Mouse (Mus musculus) large intestine, adult 2 months (tissue): ENCODE data around the gene Glce. TPM values are rescaled to one million over a fixed set of nuclear protein-coding genes. Genes with fewer than 3 reads are reported as not detected.

Experiments used
- DNase-seq: peaks from one replicate; pipeline ENCODE4 v3.0.0-alpha.2; 2012; ENCODE audit warnings: low read depth, low spot score
- WGBS: fragments of 180-500 bp; shearing (Covaris S2); methylation state at CpG from one replicate; pipeline ENCODE4 v1.1.7; 2018; 5-methylcytosine and 5-hydroxymethylcytosine counted together
- polyA plus RNA-seq: library from polyadenylated mRNA; depleted of rRNA; stranded (reverse); fragments of >200 nt; gene quantifications from 2 replicates; pipeline ENCODE4 v1.2.3, GENCODE M21; 2012

Glce gene
- polyA plus RNA-seq, 1 experiment, result 4.7 TPM

DNA sequence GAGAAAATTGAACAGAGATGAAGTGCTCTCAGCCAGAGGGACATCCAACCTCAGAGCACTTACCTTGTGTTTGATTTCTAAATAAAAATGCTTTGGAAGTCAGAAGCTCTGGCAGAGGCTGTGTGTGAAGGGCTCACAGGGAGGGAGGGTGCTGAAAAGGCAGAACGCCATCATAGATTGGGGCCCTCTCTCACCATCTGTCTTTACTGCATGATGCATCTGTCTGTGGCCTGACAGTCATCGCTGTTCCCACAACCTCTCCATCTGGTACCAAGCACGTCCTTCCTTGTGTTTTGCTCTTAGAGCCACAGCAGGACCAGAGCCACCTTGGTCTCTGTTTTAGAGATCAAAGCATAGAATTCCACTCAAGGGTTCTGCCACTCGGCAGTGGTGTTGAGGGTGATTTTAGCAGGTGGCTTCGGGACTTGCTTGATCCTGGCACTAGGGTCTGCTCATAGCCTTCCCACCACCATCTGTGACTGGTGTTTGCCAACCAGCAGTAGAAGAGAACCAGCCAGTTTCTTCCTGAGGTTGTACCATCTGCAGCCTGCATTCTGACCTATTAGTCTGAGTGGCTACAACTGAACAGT, 3.6 kb upstream of the Glce start:
- 74% methylated on average over 5 of the region's 5 CpGs for WGBS
- DNase-seq, result no peak

DNA sequence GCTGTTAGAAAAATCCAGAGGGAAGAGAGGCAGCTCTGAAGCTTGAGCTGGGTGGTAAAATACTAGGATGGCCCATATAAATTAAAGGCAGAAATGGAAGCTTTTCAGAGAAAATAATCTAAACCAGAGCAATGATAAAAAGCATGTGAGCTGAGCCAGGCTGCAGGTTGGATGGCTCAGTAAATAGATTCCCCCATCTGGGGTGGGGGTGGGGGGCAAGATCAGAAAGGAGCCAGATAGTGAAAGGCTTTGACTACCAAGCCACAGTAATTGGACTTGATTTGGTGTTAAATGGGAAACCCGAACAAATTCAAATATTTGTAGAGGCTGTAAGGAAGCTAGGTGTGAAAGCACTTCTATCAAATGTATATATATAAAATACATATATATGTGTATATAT, 1.8 kb upstream of the Glce start:
- WGBS, result 54% methylated on average over 1 of the region's 1 CpGs
- no peak for DNase-seq

DNA sequence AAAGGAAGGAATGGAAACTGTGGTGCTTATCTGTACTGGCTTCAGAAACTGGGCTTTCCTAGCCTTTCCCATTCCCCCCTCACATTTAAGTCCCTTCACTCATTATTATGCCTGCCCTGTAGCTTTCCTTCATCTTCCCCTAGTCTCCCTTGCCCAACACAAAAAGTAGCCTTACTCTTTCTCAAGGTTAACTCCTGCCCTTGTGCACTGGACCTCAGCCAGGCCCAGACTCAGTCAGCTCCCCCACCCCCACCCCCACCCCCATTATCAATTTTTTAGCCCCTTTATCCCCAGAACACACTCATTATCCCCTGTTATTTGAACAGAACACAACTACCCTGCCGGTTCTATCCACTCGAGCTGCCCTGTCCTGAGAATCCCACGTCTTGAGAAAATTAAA, 1.0 kb upstream of the Glce start:
- WGBS, result 68% methylated on average over 3 of the region's 3 CpGs
- no peak for DNase-seq

DNA sequence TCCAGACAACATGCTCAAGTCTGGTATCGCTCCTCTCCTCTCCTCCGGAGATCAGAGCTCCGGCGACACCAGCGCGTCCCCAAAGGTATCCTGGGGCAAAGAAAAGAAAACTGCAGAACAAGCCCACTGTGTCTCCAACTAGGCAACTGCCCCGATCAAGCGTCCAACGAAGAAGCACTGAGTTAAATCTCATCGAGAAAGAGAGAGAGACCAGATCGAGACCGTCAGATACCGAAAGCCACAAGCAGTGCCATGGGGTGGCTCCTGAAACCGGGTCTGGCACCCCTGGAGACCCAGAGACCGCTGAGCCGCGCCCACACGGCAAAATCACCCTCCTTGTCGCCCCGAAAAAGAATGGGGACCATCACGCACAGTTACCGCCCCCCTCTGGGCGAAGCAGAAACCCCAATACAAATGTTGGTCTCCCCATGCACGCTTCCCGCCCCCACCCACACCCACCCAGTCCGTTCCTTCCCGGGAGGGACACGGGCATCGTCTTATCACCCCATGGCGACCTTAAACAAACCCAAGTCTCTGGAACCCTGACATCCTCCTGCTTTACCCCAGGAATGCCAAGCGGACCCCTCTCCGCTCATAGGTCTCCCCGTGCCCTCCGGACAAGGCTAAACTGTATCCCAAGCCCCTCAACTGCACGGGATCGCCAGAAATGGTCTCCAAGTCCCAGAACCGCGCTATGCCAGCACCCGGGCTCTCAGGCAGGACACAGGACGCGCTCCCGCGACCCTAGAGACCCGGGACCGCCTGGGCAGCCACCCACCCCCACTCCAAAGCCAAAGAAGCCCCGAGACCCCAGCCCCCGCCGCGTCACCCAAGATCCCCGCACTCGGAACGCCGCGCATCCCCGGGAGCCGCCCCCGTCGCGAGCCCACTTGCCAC, 656 bp downstream of the Glce start:
- no peak for DNase-seq
- WGBS, result 1% methylated on average over 59 of the region's 59 CpGs

DNA sequence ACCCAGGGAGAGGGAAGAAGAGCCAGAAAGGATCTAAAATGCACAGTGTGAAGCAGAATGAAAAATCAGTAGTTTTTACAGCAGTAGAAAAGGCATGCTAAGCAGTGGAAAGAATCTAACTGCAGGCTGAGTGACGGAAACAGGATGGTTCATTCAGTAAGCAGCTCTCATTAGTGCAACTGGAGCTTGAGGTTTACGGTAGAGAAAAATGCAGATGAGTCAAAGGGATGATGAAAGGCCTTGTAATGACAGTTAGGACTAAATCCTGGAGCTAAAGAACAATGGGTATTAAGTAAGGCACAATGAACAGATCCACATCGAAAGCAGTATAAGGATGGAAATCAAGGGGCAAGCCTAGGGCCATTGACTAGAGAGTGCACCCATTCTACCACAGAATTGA, 3.7 kb downstream of the Glce start:
- 71% methylated on average over 3 of the region's 3 CpGs for WGBS
- DNase-seq, result no peak

DNA sequence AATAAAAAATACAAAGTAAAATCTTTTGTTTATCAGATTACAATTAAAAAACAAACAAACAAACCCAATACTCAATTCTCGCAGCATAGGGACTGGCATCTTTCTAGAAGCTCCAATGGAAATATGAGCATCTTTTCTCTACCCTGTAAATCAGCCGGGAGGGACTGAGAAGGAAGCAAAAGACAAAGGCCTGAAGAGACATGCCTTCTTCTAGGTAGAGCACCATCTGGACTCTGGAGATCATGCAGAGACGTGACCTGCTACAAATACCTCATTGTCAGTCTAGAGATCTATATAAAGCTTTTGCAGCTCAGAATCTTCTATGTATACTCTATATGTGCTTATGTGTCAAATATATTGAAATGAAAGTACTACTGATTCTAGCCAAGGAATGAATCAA, 6.6 kb downstream of the Glce start:
- no peak for DNase-seq
- 84% methylated on average over 3 of the region's 3 CpGs for WGBS

DNA sequence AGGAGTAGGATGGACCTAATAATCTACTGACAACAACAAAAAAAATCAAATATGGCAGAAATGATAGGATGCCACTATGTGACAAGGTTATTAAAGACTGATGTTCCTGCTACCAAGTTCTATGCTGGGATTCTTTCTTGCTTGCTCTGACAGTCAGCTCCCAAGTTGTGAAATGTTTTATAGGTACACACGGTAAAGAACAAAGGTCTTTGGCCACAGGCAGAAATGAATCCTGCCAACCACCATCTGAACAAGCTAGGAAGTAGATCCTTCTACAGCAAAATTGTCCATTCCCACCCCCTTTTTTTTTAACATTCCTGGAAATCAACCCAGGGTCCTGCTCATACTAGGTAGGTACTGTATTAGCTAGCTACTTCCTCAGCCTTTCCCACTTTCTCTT, 25.9 kb downstream of the Glce start:
- DNase-seq, result peak; percentile 25
- 30% methylated on average over 1 of the region's 1 CpGs for WGBS

DNA sequence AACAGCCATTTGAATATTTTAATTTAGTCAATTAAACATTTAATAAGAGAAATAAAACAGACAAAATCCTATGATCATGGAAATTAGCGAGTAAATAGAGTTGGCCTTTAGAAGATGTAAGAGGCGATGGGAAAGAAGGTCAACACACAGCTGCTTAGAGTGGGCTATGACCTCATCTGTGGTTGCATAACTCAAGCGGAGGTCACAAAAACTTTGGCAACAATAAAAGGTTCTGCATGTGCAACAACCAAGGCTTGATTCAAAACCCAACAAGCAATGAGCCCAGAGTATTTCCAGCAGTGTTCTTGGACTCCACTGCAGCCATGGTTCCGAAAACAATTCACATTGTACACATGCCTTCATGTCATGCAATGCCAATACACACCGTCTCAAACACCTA, 30.9 kb downstream of the Glce start:
- no peak for DNase-seq
- WGBS, result 77% methylated on average over 5 of the region's 5 CpGs

DNA sequence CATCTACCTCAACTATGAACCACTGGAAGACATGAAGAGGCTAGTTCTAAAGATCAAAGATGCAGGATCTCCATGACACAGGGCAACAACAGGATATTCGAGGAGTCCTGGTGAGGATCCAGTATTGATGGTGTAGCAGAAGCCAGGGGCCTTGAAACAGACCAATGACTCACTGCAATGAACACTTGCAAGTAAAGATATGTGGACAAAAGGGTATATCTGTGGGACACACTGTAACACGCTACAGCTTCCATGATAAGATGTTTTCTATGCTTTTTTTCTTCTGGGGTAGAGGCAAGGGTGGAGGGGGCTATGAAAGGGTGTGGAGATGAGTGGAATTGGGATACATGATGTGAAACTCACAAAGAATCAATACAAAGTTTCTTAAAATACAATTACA, 36.9 kb downstream of the Glce start:
- no peak for DNase-seq
- 94% methylated on average over 2 of the region's 2 CpGs for WGBS

DNA sequence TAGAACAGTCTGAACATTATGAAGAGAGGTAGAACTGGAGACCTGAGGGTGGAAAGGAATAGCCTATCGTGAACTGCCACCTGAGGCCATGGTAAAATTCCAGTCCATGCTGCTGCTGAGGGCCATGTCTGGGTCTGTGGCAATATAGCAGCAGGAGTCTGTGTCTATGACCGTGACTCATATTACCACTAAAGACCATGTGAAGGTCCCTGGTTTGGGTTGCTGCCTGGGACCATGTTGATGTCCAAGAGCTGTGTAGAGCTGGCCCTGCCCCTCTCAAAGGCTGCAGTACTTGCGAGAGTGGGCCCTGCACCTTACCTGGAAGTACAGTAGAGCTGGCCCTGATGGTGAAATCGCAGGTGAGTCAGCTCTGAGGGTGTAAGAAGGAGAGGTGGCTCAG, 37.6 kb downstream of the Glce start:
- no peak for DNase-seq
- WGBS, result over 99% methylated on average over 4 of the region's 4 CpGs

DNA sequence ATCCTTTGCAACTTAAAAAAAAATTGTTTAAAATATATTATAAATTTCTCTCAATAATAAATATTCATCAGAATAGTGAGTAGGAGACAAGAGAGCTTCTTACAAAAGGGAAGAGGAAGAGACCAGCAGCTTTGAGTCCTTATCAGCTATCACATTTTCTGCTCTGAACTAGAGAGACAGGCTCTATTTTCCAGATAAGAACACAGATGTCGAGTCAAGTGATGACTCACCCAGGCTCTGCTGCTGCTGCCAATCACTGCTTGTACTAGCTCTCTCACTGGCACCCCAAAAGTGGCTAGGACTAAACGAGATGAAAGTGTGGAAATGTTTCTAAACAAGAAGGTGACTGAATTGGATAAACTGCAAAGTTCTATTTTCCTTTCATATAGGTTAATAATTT, 39.5 kb downstream of the Glce start:
- no peak for DNase-seq
- 12% methylated on average over 2 of the region's 2 CpGs for WGBS

DNA sequence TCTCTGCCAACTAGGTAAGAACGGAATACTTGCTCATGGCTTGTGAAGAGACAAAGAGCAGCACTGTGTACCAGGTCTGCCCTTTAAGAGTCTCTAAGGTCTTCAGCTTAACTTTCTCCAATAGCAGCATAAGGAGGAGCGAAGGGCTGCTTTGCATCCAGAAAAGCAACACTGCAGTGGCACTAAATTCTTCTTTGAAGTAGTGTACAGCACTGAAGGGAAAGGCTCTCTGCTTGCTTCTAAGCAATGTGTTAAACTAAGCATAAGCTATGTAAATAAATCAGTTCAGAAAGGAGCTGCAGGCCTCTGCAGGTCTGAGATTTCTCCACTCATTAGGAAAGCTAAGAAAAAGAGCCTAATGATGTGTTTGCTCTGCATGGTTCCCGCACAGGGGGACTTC, 40.9 kb downstream of the Glce start:
- DNase-seq, result no peak
- 76% methylated on average over 3 of the region's 3 CpGs for WGBS

DNA sequence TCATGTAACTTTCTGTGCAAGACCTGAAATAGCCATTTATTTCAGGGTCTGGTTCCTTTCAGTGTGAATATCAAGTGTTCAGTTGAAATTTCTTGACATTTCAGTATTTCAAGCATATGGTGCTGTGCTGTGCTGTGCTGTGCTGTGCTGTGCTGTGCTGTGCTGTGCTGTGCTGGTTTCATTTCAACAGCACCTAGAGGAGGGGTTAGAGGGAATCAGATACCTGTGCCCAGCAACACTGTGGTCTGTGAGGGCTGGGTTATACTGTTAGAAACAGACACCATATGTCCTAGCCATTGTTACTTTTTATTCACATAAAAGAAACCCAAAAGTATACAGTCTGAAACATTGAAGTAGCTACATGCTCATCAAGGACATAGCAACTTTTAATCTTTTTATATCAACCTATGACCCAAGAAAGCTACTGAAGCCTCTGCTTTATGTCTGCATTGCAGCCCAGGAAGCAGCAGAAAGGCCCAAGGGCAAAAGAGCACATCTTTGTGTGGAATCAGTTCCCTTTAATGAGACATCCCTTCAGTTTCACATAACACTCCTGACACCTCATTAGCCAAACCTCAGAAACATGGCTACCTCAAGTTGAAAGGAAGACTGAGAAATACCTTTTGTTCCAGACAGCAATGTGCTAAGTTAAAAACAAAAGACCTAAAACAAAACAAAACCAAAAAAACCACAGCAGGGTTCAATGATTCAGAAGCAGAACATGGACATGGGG, 42.3 kb downstream of the Glce start:
- DNase-seq, result no peak

DNA sequence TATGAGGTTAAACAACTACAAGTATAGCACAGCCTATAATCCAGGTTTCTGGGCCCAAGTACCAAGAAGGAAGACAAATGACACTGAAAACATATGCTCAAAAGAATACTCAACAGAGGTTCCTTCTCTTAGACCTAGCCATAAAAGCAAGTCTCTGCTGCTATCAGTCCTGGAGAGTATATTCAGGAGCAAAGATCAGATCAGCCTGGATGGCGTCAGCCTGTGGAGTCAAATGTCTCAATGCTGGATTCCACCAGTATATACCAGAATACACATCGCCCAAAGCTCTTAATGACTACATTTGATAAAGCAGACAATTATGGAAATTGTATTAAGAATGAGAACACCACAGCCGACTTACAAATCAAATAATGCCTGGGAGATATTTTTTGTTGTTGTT, 60.2 kb downstream of the Glce start:
- WGBS, result 76% methylated on average over 3 of the region's 3 CpGs
- no peak for DNase-seq

DNA sequence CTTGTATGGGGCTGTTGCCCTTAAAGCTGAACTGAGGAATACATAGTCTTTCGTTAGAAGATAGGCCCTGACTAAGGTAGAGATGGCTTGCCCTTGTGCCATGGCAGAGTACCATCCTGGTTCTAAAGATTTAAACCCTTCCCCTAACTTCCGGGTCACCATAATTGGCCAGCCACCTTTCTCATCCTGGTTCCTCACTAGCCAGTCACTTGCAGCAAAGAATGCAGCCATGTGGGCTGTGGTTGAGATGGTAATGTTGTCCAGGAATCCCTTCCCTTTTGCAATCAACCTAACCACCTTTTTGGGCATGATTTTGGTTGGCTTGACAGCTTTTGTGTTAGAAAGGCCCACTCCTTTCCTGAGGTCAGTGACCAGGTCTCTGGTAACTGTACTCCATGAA, 62.0 kb downstream of the Glce start:
- no peak for DNase-seq
- WGBS, result 95% methylated on average over 2 of the region's 2 CpGs

DNA sequence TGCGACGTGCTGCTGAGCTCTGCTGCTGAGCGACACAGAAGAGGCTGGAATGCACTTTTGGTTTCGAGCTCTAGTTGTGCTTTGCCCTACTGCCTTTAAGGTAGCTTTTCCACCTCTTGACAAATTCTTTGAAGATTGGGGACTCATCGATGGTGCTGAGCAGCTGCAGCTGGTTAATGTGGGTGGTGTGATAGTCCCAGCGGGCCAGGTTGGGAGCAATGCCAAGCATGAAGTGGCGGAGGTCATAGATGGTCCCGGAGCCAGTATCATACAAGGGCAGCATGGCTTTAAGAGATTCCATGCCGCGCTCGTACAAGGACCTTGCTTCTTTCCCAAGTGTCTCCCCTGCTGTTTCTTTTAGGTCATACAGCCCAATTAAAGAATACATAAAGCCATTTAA, 62.5 kb downstream of the Glce start:
- DNase-seq, result no peak
- WGBS, result 90% methylated on average over 11 of the region's 11 CpGs

DNA sequence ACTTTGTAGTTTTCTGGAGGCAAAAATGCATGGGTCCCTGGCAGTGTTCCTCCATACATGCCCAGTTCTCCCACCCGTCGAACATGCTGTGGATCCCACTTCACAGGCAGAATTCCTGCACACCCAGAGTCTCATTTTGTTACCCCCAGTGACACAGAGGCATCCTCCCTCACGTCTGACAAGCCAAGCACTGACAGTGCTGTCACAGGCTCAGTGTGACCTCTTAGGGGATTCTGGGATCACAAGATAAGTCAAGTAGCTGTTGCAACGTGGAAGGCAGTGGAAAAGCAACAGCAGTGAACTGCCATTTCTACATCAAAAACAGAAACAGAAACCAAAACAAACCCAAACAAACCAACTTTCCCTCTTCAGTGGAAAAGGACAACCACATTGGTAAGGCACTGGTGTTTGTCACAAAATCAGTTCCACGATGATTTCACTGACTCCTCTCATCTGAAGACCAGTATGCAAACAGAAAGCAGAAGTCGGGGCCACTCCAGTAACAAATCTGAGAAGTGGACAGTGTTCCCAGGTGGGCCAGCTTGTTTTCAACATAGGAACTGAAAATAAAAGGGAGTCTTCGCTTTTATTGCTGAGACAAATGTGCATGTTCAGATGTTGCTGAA, 64.5 kb downstream of the Glce start:
- 71% methylated on average over 7 of the region's 7 CpGs for WGBS
- DNase-seq, result no peak

DNA sequence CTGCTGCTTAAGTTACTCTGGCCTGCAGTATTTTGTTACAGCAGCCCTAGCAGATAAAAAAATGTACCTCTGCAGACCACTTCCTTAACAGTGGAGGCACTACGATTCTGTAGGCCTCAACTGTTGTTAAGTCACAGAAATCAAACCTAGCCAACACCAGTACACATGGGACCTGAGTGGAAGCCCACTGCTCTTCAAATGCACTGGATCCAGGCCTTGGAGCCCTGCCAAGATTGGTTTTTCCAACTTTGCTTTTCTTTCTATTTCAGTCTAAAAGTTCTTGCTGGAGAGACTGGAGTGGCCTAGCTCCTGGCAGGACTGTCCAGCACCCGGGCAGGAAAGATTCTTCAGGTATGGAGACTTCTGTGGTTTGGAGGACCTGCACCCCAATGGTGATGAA, 66.2 kb downstream of the Glce start:
- 94% methylated on average over 2 of the region's 2 CpGs for WGBS
- DNase-seq, result no peak

DNA sequence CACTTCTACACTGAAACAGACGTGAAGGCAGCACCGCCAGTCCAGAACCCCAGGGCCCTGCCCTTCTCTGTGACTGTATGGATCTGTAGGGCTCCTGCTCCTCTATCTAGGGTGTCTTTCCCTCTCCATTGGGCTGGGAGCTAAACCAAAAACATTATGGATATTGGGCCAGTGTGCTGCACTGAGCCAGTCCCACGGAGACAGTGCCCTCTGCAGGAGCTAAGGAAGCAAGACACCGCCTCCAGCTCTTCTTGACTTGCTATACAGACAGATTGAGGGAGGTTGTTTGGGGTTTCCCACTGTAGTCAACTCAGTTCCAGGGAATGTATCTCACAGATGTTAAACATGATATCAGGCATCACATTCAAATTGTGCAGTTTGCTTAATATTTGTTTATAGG, 71.7 kb downstream of the Glce start:
- no peak for DNase-seq
- WGBS, result 59% methylated on average over 4 of the region's 4 CpGs

DNA sequence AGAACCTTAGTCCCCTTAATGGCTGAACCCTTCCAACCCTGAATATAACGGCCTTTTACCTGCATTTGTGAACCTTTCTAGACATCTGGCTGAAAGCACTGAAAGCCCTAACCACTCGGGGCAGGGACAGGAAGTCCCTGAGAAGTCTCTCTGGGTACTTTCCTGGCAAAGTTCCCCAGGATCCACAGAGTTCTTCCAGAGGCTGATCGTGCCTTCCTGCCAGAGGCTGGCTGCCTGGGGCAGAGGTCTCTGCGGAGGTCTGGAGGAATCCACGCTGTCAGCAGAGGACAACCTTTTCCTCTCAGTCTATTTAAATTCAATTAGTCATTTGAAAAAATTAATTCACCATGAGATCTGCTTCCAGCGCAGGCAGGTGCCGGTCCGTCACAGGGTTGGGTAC, 73.3 kb downstream of the Glce start:
- no peak for DNase-seq
- 71% methylated on average over 8 of the region's 8 CpGs for WGBS

DNA sequence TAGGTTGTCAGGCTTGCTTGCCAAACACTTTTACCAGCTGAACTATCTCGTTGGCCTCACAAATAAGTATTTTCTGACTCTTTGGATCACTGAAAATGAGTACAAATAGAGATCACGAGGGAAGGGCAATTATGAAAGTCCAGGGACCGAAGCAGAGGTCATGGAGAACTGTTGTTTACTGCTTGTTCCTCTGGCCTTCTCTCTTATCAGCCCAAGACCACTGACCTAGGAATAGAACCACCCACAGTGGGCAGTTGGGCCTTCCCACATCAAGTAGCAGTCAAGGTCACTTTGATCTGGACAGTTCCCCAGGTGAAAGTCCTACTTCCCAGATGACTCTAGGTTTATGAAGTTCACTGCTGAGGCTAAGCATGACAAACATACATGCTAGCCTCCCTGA, 80.3 kb downstream of the Glce start:
- WGBS, result 84% methylated on average over 3 of the region's 3 CpGs
- no peak for DNase-seq
